Mouse (Mus musculus) bone marrow macrophage, adult 2 months (primary cell): ENCODE results near the gene Adcy5.

Experiments
- CTCF ChIP-seq: IDR thresholded peaks from 2 replicates; pipeline ENCODE4 v1.5.1; 2012; ENCODE audit warnings: low read depth, mild to moderate bottlenecking, low read length, moderate library complexity
- POLR2A ChIP-seq: IDR thresholded peaks from 2 replicates; pipeline ENCODE4 v1.6.1; 2012; ENCODE audit warnings: mild to moderate bottlenecking, low read depth, low read length, borderline replicate concordance

DNA sequence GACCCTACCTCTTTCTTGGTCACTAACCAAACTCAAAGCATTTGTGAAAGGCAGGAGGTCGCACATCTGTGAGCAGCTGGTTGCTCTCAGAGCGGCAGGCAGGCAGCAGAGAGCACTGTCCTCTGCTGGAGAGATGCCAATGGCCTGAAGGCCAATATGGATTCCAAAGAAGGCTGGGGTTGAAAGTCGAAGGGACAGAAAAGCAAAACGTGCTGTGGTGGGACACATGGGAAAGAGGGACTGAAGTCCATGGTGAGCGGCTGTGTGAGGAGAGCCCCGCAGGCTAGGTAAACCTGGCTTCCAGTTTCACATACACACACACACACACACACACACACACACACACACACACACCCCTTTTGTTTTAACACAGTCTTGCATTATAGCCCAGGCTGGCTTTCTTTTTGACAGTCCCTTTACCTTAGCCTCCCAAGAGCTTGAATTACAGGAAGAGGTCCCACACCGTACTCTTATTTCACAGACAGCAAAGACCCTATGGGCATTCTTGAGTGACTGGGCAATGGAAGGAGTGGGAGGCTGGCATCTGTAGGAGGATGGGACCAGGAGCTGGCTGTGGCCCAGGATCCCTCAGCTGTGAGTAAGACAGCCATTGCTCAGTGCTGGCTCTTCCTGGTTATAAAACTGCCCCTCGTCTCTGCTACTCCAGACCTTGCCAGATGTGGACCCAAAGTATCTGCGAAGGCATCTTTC, 45.9 kb downstream of the Adcy5 start:
- no peak for TF ChIP-seq CTCF
- TF ChIP-seq POLR2A: no peak
